Mouse (Mus musculus) neural tube, embryonic 11.5 days (tissue): ENCODE measurements around the gene Cdkal1. TPM values are rescaled to one million over a fixed set of nuclear protein-coding genes. Genes with fewer than 3 reads are reported as not detected.

Experiments
- ATAC-seq: fragments of 200-750 bp; cut with Nextera tagmentation; 2 replicates; pipeline ENCODE4 v1.8.0; 2017; ENCODE audit warnings: moderate number of reproducible peaks, mild to moderate bottlenecking, moderate TSS enrichment, moderate library complexity; ENCODE audit not compliant: insufficient read depth, low FRiP score, low TSS enrichment
- DNase-seq: peaks from one replicate; pipeline ENCODE4 v3.0.0-alpha.2; 2015; ENCODE audit warnings: low spot score
- H3K27ac ChIP-seq: fragments of 300-500 bp; sonication (generic); 2 replicates; pipeline ENCODE4 v1.5.1; 2014; ENCODE audit warnings: low read depth, mild to moderate bottlenecking, low read length
- H3K27me3 ChIP-seq: fragments of 300-500 bp; sonication (generic); 2 replicates; pipeline ENCODE4 v1.6.1; 2014; ENCODE audit warnings: mild to moderate bottlenecking, low read length, mixed read lengths; ENCODE audit not compliant: control insufficient read depth, insufficient read depth
- H3K36me3 ChIP-seq: fragments of 300-500 bp; sonication (generic); 2 replicates; pipeline ENCODE4 v1.6.1; 2014; ENCODE audit warnings: mild to moderate bottlenecking, low read length, moderate library complexity, mixed read lengths; ENCODE audit not compliant: control insufficient read depth, insufficient read depth
- H3K4me1 ChIP-seq: fragments of 300-500 bp; sonication (generic); 2 replicates; pipeline ENCODE4 v1.6.1; 2014; ENCODE audit warnings: low read length, mixed read lengths; ENCODE audit not compliant: control insufficient read depth, insufficient read depth
- H3K4me2 ChIP-seq: fragments of 300-500 bp; sonication (generic); 2 replicates; pipeline ENCODE4 v1.6.1; 2014; ENCODE audit warnings: low read depth, mild to moderate bottlenecking, moderate library complexity
- H3K4me3 ChIP-seq: fragments of 300-500 bp; sonication (generic); 2 replicates; pipeline ENCODE4 v1.5.1; 2014; ENCODE audit warnings: low read depth, low read length
- H3K9ac ChIP-seq: fragments of 300-500 bp; sonication (generic); 2 replicates; pipeline ENCODE4 v1.6.1; 2014; ENCODE audit warnings: mild to moderate bottlenecking, low read length
- H3K9me3 ChIP-seq: fragments of 300-500 bp; sonication (generic); 2 replicates; pipeline ENCODE4 v1.6.1; 2016; ENCODE audit warnings: low read length; ENCODE audit not compliant: control insufficient read depth
- WGBS: fragments of 180-500 bp; shearing (Covaris S2); extraction: QIAGEN DNeasy Blood & Tissue Kit; methylation state at CpG from one replicate; pipeline ENCODE4 v1.1.7; 2014; 5-methylcytosine and 5-hydroxymethylcytosine counted together
- polyA plus RNA-seq: library from polyadenylated mRNA; unstranded; fragments of >200 nt; fragmentation: Nextera tagmentation; extraction: Ambion mirVana; gene quantifications from 2 replicates; pipeline ENCODE4 v1.2.1, GENCODE M21; 2014

Cdkal1 gene
- polyA plus RNA-seq, 1 experiment from 2014 or later: 27.5 TPM

DNA sequence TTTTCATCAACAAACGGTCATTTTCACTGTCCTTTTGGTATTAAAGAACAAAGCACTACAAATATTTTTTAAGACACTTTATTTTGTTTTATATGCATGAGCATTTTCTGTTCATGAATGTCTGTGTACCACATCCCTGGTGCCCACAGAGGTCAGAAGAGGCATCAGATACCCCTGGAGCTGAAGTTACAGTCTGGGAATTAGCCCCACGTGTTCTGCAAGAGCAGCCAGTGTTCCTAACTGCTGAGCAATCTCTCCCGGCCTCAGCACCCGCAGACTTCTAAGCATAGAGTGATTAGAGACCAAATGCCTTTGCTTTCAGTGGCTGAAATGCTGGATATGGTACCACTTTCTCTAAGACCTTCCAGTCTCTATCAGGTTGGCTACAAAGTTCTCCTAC, 379.1 kb downstream of the Cdkal1 start:
- Histone ChIP-seq H3K4me2 (no peak overlapping the region), H3K4me3 (no peak overlapping the region), H3K36me3 (no peaks in the 10 kb centered on the region), H3K9ac (no peak overlapping the region), H3K27ac (no peak overlapping the region), H3K9me3 (no peaks in the 10 kb centered on the region), H3K27me3 (no peaks in the 10 kb centered on the region), H3K4me1 (no peaks in the 10 kb centered on the region)
- DNase-seq (no peak), ATAC-seq (no peak)
- WGBS: 69% methylated on average over 4 of the region's 4 CpGs

DNA sequence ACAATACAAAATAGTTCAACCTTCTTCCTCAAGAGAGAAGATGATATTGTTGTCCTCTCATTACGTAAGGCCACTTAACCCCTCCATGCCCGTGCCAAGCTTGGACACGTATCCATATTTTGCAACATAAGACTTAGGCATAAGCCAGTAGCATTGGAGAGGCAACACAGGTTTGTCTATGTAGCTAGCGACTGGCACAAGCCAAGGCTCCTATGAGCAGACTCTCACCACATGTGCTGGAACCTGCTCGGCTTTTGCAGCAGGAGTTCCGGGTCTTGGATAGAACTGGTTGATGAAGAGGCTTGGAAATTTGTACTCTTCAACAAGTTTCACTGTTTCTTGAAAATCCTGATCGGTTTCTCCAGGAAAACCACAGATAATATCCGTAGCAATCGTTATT, 381.2 kb downstream of the Cdkal1 start:
- Histone ChIP-seq H3K4me1 (no peaks in the 10 kb centered on the region), H3K27me3 (no peaks in the 10 kb centered on the region), H3K4me3 (no peak overlapping the region), H3K36me3 (no peaks in the 10 kb centered on the region), H3K9ac (no peak overlapping the region), H3K27ac (no peak overlapping the region), H3K4me2 (no peak overlapping the region), H3K9me3 (no peaks in the 10 kb centered on the region)
- no peak for ATAC-seq
- 94% methylated on average over 9 of the region's 9 CpGs for WGBS
- no peak for DNase-seq

DNA sequence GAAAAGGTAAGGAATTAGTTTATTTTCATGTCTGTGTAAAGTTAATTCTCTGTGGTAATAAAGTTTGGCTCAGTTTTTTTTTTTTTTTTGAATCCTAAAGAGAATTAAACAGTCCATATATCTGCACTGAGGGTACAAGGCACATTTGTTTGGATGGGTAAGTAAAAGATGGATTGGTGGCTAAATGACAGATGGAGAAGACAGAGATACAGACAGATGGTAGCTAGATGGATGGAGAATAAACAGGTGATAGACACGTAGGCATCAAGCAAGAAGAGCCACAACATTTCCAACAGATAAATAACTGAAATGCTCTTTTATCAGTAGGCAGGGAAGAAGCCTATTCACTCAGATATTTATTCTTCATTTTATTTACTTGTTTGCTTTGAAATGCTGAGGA, 381.7 kb downstream of the Cdkal1 start:
- Histone ChIP-seq H3K4me2 (no peak overlapping the region), H3K36me3 (no peaks in the 10 kb centered on the region), H3K27me3 (no peaks in the 10 kb centered on the region), H3K9ac (no peak overlapping the region), H3K4me1 (no peaks in the 10 kb centered on the region), H3K27ac (no peak overlapping the region), H3K4me3 (no peak overlapping the region), H3K9me3 (no peaks in the 10 kb centered on the region)
- DNase-seq (no peak), ATAC-seq (no peak)
- WGBS: 93% methylated on average over 1 of the region's 1 CpGs

DNA sequence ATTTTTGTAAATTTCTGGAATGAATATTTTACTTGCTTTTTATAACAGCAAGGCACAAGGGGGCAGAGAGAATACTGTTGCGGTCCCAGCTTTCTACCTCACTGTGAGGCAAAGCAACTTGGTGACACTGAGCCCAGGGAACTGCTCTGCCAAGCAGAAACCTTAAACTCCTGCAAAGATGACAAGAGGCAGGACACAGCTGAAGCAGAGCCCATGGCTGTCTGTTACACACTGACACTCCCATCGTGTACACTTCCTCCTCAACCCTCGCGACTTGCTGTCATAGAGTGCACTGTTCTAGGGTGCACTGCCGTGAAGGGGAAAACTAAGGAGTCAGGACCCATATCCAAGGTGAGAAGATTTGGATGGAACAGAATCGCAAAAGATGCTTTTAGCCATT, 393.2 kb downstream of the Cdkal1 start:
- no peaks in the 10 kb centered on the region for H3K9me3 ChIP-seq
- H3K4me2 ChIP-seq: no peak overlapping the region
- H3K27me3 ChIP-seq: no peaks in the 10 kb centered on the region
- no peak overlapping the region for H3K9ac ChIP-seq
- WGBS: 87% methylated on average over 6 of the region's 6 CpGs
- ATAC-seq (no peak), DNase-seq (no peak)
- no peaks in the 10 kb centered on the region for H3K36me3 ChIP-seq
- no peak overlapping the region for H3K4me3 ChIP-seq
- no peak overlapping the region for H3K27ac ChIP-seq
- H3K4me1 ChIP-seq: no peaks in the 10 kb centered on the region

DNA sequence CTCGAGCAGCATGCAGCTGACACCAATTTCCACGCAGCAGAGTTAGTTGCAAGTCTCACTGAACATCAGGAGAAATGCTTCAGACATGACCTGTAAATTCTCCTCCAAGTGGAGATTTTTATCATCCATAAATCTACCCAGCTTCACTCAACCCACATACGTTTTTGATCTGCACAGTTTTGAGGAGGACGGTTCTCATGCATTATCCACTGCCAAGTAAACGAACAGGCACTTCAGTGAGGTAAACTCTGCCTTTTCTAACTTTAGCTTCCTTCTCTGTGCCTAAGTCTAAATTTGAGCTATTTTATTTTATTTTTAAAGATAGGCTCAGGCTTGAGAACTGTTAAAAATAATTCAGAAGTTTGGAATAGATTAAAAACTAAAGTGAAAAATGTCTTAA, 394.7 kb downstream of the Cdkal1 start:
- Histone ChIP-seq H3K4me1 (no peaks in the 10 kb centered on the region), H3K9me3 (no peaks in the 10 kb centered on the region), H3K4me3 (no peak overlapping the region), H3K27me3 (no peaks in the 10 kb centered on the region), H3K9ac (no peak overlapping the region), H3K4me2 (no peak overlapping the region), H3K36me3 (no peaks in the 10 kb centered on the region), H3K27ac (no peak overlapping the region)
- 73% methylated on average over 5 of the region's 5 CpGs for WGBS
- DNase-seq: no peak
- no peak for ATAC-seq

DNA sequence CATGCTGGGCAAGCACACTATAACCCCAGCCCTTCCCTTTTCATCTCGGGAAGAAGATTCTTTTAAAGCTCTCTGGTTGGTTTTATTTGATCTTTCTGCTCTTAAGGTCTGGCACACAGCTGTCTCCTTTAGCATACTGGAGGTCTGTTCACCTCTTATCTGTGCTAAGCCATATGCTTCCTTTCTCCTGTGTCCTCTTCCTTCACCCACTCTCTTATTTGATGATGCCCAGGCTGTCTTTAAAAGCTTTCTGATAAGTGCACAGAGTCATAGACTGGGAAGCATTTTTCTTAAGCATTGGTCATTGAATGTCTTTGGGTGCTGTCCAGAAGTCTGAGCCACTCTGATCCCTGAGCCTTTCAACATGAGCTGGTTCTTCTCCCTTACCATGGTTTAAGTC, 397.1 kb downstream of the Cdkal1 start:
- DNase-seq: no peak
- Histone ChIP-seq H3K27me3 (no peaks in the 10 kb centered on the region), H3K4me3 (no peak overlapping the region), H3K9ac (no peak overlapping the region), H3K27ac (no peak overlapping the region), H3K4me1 (no peaks in the 10 kb centered on the region), H3K9me3 (no peaks in the 10 kb centered on the region), H3K36me3 (no peaks in the 10 kb centered on the region), H3K4me2 (no peak overlapping the region)
- ATAC-seq: no peak
- WGBS: 39% methylated on average over 1 of the region's 1 CpGs

DNA sequence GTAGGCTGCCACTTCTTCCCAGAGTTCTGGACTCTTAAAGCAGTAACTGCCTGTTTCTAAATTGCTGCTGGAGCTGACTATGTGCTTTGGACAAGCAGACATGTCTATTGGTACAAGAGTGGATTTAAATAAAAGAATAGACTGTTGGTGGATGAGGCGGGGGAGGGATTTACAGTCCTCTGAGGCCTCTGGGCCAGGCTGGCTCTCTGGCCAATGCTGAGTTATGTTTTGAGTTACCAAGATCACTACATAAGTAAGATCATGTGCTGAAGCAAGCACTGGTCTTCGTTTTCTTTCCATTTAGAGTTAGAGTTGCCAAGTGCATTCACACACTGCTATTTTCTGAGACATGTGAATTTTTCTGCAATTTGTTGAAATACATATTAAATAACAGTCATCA, 418.4 kb downstream of the Cdkal1 start:
- H3K27ac ChIP-seq: no peak overlapping the region
- no peaks in the 10 kb centered on the region for H3K4me1 ChIP-seq
- 83% methylated on average over 2 of the region's 2 CpGs for WGBS
- no peak for ATAC-seq
- no peak overlapping the region for H3K9ac ChIP-seq
- no peak overlapping the region for H3K4me3 ChIP-seq
- no peaks in the 10 kb centered on the region for H3K9me3 ChIP-seq
- no peaks in the 10 kb centered on the region for H3K36me3 ChIP-seq
- no peak overlapping the region for H3K4me2 ChIP-seq
- no peaks in the 10 kb centered on the region for H3K27me3 ChIP-seq
- DNase-seq: no peak

DNA sequence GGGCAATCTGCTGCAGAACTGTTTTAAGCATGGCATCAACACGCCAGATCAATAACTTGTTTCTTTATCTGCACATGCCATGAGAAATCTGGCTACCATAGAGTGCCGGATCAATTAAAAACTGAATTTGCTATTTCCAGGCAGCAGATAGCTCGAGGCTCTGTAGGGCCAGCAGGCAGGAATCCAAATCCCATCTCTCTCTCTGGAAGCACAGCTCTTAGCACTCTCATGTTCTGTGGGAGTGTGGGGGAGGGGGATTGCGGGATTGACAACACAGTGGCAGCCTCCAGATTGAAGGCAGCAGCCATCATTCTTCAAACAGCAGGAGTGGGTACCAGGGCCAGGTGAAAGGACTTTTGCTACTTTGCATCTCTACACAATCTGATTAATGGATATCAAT, 420.7 kb downstream of the Cdkal1 start:
- no peaks in the 10 kb centered on the region for H3K36me3 ChIP-seq
- H3K9me3 ChIP-seq: no peaks in the 10 kb centered on the region
- H3K27me3 ChIP-seq: no peaks in the 10 kb centered on the region
- no peak overlapping the region for H3K4me2 ChIP-seq
- no peak overlapping the region for H3K9ac ChIP-seq
- H3K4me3 ChIP-seq: no peak overlapping the region
- whole genome bisulfite sequencing: 76% methylated on average over 4 of the region's 4 CpGs
- no peak overlapping the region for H3K27ac ChIP-seq
- H3K4me1 ChIP-seq: no peaks in the 10 kb centered on the region
- ATAC-seq: no peak
- no peak for DNase-seq

DNA sequence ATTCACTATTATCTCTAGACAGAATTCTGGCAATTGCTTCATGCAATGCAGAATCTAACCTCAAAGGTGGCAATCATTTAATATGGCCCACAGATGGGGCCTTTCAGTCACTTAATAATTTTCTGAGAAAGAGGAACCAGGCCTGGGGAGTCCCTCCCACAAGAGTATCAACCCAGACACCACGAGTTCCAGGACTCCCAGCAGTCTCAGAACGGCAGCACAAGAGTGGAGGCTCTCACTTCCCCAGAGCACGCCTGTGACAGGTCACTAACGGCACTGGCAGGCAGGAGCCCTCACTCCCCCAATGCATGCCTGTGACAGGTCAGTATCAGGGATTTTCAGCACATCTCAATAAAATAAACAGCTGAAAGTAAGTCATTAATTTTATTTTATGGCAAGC, 424.6 kb downstream of the Cdkal1 start:
- ATAC-seq (no peak), DNase-seq (no peak)
- WGBS: 53% methylated on average over 4 of the region's 4 CpGs

More for the DNA sequence above, 424.6 kb downstream of the Cdkal1 start:
- Histone ChIP-seq H3K4me2 (no peak overlapping the region), H3K9ac (no peak overlapping the region), H3K27ac (no peak overlapping the region), H3K4me3 (no peak overlapping the region), H3K9me3 (no peaks in the 10 kb centered on the region), H3K27me3 (no peaks in the 10 kb centered on the region), H3K36me3 (no peaks in the 10 kb centered on the region), H3K4me1 (no peaks in the 10 kb centered on the region)
